Comparison of ENCODE assay signal across 17 mouse cellular contexts in genomic region chr3:130720225-130720624, GRCm38 (mm10).
"Had no signal": no experiment of that assay in that cellular context is flagged by ENCODE, and none has a peak within 500 bp of the region (broad histone marks: within the 10 kb centered on the region; RNA-seq: fewer than 3 reads in every experiment).

No protein-coding gene starts in this region.

- H3K36me3 ChIP-seq: neural tube, embryonic 12.5 days had no signal

- DNase-seq: kidney, adult 2 months; kidney, postnatal 25 days; layer of hippocampus, postnatal 36 days; left cerebral cortex, postnatal 4 days; liver, embryonic 13.5 days; lung, adult 2 months; right cerebral cortex, adult 18-20 months; right cerebral cortex, postnatal 14 days; right cerebral cortex, postnatal 4 days; thymus, adult 2 months; thymus, postnatal 25 days had no signal

- H3K27me3 ChIP-seq: liver, embryonic 13.5 days; midbrain, embryonic 13.5 days; neural tube, embryonic 12.5 days; neural tube, embryonic 15.5 days had no signal

- H3K9ac ChIP-seq: liver, embryonic 13.5 days; midbrain, embryonic 13.5 days; neural tube, embryonic 12.5 days; neural tube, embryonic 15.5 days had no signal

- H3K4me1 ChIP-seq: liver, embryonic 13.5 days; midbrain, embryonic 13.5 days; neural tube, embryonic 12.5 days; neural tube, embryonic 15.5 days had no signal

- H3K9me3 ChIP-seq: liver, embryonic 13.5 days; midbrain, embryonic 13.5 days; neural tube, embryonic 12.5 days; neural tube, embryonic 15.5 days had no signal

- H3K4me3 ChIP-seq: liver, embryonic 13.5 days; midbrain, embryonic 13.5 days; neural tube, embryonic 12.5 days; neural tube, embryonic 15.5 days had no signal

- H3K27ac ChIP-seq: kidney, postnatal 0 days; liver, embryonic 13.5 days; macrophage; midbrain, embryonic 13.5 days; neural tube, embryonic 12.5 days; neural tube, embryonic 15.5 days; stomach, postnatal 0 days had no signal

- ATAC-seq: midbrain, embryonic 13.5 days had no signal

- H3K4me2 ChIP-seq: liver, embryonic 13.5 days; midbrain, embryonic 13.5 days; neural tube, embryonic 12.5 days; neural tube, embryonic 15.5 days had no signal
